Mouse (Mus musculus) brain, embryonic 14.5 days (tissue): Measurements from ENCODE around the gene Sass6.

Source experiments
- CTCF ChIP-seq: fragments of 200-500 bp; IDR thresholded peaks from 2 replicates; pipeline ENCODE4 v1.5.1; 2012; ENCODE audit warnings: inconsistent platforms, mild to moderate bottlenecking, moderate library complexity, borderline replicate concordance; ENCODE audit not compliant: insufficient read depth, insufficient read length; ENCODE audit errors: extremely low read depth
- POLR2A ChIP-seq: fragments of 200-500 bp; IDR thresholded peaks from 2 replicates; pipeline ENCODE4 v1.6.1; 2012; ENCODE audit warnings: mild to moderate bottlenecking, inconsistent platforms, borderline replicate concordance; ENCODE audit not compliant: poor library complexity, insufficient read depth, insufficient read length, severe bottlenecking; ENCODE audit errors: extremely low read depth

DNA sequence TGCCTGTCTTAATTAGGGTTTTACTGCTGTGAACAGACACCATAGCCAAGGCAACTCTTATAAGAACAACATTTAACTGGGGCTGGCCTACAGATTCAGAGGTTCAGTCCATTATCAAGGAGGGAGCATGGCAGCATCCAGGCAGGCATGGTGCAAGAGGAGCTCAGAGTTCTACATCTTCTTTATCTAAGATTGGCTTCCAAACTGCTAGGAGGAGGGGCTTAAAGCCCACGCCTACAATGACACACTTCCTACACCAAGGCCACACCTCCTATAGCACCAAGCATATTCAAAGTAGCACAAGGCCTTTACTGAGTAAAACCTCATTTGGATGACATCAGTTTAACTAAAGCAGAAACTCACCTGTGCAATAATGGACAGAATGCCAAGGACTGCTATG is 45.2 kb downstream of the Sass6 start:
- TF ChIP-seq CTCF: no peak
- TF ChIP-seq POLR2A: no peak
